Mouse (Mus musculus) hindbrain, postnatal 0 days (tissue): ENCODE measurements around the gene Olfr1279. TPM values are rescaled to one million over a fixed set of nuclear protein-coding genes. Genes with fewer than 3 reads are reported as not detected.

Source experiments
- ATAC-seq: fragments of 200-750 bp; cut with Nextera tagmentation; 2 replicates; pipeline ENCODE4 v1.8.0; 2017; ENCODE audit warnings: mild to moderate bottlenecking, moderate TSS enrichment, moderate library complexity
- DNase-seq: peaks from one replicate; pipeline ENCODE4 v3.0.0-alpha.2; 2015; ENCODE audit warnings: low spot score
- H3K27ac ChIP-seq: fragments of 300-500 bp; sonication (generic); 2 replicates; pipeline ENCODE4 v1.5.1; 2014; ENCODE audit warnings: mild to moderate bottlenecking
- H3K27me3 ChIP-seq: fragments of 300-500 bp; sonication (generic); 2 replicates; pipeline ENCODE4 v1.6.1; 2014; ENCODE audit warnings: low read length, mixed read lengths; ENCODE audit not compliant: insufficient read depth
- H3K36me3 ChIP-seq: fragments of 300-500 bp; sonication (generic); 2 replicates; pipeline ENCODE4 v1.6.1; 2014; ENCODE audit warnings: low read length, mixed read lengths; ENCODE audit not compliant: insufficient read depth
- H3K4me1 ChIP-seq: fragments of 300-500 bp; sonication (generic); 2 replicates; pipeline ENCODE4 v1.6.1; 2014; ENCODE audit warnings: antibody characterized with exemption, low read length, mixed read lengths; ENCODE audit not compliant: insufficient read depth
- H3K4me2 ChIP-seq: fragments of 300-500 bp; sonication (generic); 2 replicates; pipeline ENCODE4 v1.6.1; 2014; ENCODE audit warnings: low read depth, mild to moderate bottlenecking, low read length, moderate library complexity, mixed read lengths
- H3K4me3 ChIP-seq: fragments of 300-500 bp; sonication (generic); 2 replicates; pipeline ENCODE4 v1.5.1; 2014; ENCODE audit warnings: low read length
- H3K9ac ChIP-seq: fragments of 300-500 bp; sonication (generic); replicated peaks from 2 replicates; pipeline ENCODE4 v1.6.1; 2014; ENCODE audit warnings: mild to moderate bottlenecking, low read length, moderate library complexity, mixed read lengths
- H3K9me3 ChIP-seq: fragments of 300-500 bp; sonication (generic); 2 replicates; pipeline ENCODE4 v1.6.1; 2016; ENCODE audit warnings: low read length, mixed read lengths
- CTCF ChIP-seq: IDR thresholded peaks from 2 replicates; pipeline ENCODE4 v1.5.1; 2016; ENCODE audit warnings: antibody characterized with exemption, control low read depth, low read depth
- WGBS: fragments of 180-500 bp; shearing (Covaris S2); extraction: QIAGEN DNeasy Blood & Tissue Kit; methylation state at CpG from one replicate; pipeline ENCODE4 v1.1.7; 2014; 5-methylcytosine and 5-hydroxymethylcytosine counted together
- polyA plus RNA-seq: library from polyadenylated mRNA; unstranded; fragments of >200 nt; fragmentation: Nextera tagmentation; extraction: Ambion mirVana; gene quantifications from 2 replicates; pipeline ENCODE4 v1.2.1, GENCODE M21; 2015
- total RNA-seq: library from RNA; depleted of rRNA; stranded (reverse); fragments of >200 nt; gene quantifications from 2 replicates; pipeline ENCODE4 v1.2.3, GENCODE M21; 2014; rRNA removed

The Olfr1279 gene
- total and polyA plus RNA-seq, 2 experiments from 2014 or later, result not detected

DNA sequence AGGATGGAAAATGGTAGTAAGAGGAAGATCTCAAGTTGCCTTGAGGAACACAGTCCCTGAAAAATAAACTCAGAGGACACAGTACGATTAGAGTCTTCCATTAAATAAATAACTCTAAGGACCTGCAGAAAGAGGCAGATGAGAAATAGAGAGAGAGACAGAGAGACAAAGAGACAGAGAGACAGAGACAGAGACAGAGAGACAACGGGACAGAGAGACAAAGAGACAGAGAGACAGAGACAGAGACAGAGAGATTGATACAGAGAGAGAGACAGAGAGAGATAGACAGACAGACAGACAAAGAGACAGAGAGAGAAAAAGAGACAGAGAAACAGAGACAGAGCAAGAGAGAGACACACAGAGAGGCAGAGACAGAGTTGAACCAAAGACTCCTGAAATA, 35.5 kb downstream of the Olfr1279 start, which contains the start of gene Olfr1282:
TSS of gene Olfr1282 (minus strand) at position 101 of the 400 bp plus-strand sequence.
- no peak for ATAC-seq
- WGBS, result 70% methylated on average over 2 of the region's 2 CpGs
- Histone ChIP-seq H3K4me3 (no peak within 1 kb of the TSS), H3K9me3 (no peaks in the 10 kb centered on the region), H3K4me1 (no peaks in the 10 kb centered on the region), H3K27ac (no peak within 1 kb of the TSS), H3K36me3 (no peaks in the 10 kb centered on the region), H3K9ac (no peak within 1 kb of the TSS), H3K27me3 (no peaks in the 10 kb centered on the region), H3K4me2 (no peak within 1 kb of the TSS)
- no peak for DNase-seq
- TF ChIP-seq CTCF, result no peak

Other genes starting within 250 kb of the Olfr1279 start
- gene Gm13941, start 194.7 kb upstream of the Olfr1279 start, total RNA-seq, result not detected in 2 replicates
- gene Gm13941, start 194.7 kb upstream of the Olfr1279 start, polyA plus RNA-seq, result not detected in 2 replicates
- gene Gm15130, start 147.7 kb upstream of the Olfr1279 start, total RNA-seq, result not detected in 2 replicates
- gene Gm15130, start 147.7 kb upstream of the Olfr1279 start, polyA plus RNA-seq, result not detected in 2 replicates
- not detected in 2 replicates for gene 4930430A15Rik, start 71.0 kb upstream of the Olfr1279 start, total RNA-seq
- gene 4930430A15Rik, start 71.0 kb upstream of the Olfr1279 start, polyA plus RNA-seq, result not detected in 2 replicates
- not detected in 2 replicates for gene Olfr1275, start 65.3 kb upstream of the Olfr1279 start, total RNA-seq
- gene Olfr1275, start 65.3 kb upstream of the Olfr1279 start, polyA plus RNA-seq, result not detected in 2 replicates
- not detected in 2 replicates for gene Olfr1276, start 46.1 kb upstream of the Olfr1279 start, total RNA-seq
- gene Olfr1276, start 46.1 kb upstream of the Olfr1279 start, polyA plus RNA-seq, result not detected in 2 replicates
- gene Olfr1277, start 26.5 kb upstream of the Olfr1279 start, total RNA-seq, result not detected in 2 replicates
- not detected in 2 replicates for gene Olfr1277, start 26.5 kb upstream of the Olfr1279 start, polyA plus RNA-seq
- not detected in 2 replicates for gene Olfr1278, start 10.5 kb upstream of the Olfr1279 start, total RNA-seq
- not detected in 2 replicates for gene Olfr1278, start 10.5 kb upstream of the Olfr1279 start, polyA plus RNA-seq
- gene Olfr1280, start 13.4 kb downstream of the Olfr1279 start, total RNA-seq, result not detected in 2 replicates
- gene Olfr1280, start 13.4 kb downstream of the Olfr1279 start, polyA plus RNA-seq, result not detected in 2 replicates
- not detected in 2 replicates for gene Olfr1281, start 25.9 kb downstream of the Olfr1279 start, total RNA-seq
- gene Olfr1281, start 25.9 kb downstream of the Olfr1279 start, polyA plus RNA-seq, result not detected in 2 replicates
- not detected in 2 replicates for gene Olfr1282, start 35.4 kb downstream of the Olfr1279 start, total RNA-seq
- not detected in 2 replicates for gene Olfr1282, start 35.4 kb downstream of the Olfr1279 start, polyA plus RNA-seq
- gene Olfr1283, start 66.2 kb downstream of the Olfr1279 start, total RNA-seq, result not detected in 2 replicates
- gene Olfr1283, start 66.2 kb downstream of the Olfr1279 start, polyA plus RNA-seq, result not detected in 2 replicates
- gene Olfr1284, start 74.9 kb downstream of the Olfr1279 start, total RNA-seq, result not detected in 2 replicates
- gene Olfr1284, start 74.9 kb downstream of the Olfr1279 start, polyA plus RNA-seq, result not detected in 2 replicates
- gene Olfr1286, start 122.5 kb downstream of the Olfr1279 start, total RNA-seq, result not detected in 2 replicates
- gene Olfr1286, start 122.5 kb downstream of the Olfr1279 start, polyA plus RNA-seq, result not detected in 2 replicates
- not detected in 2 replicates for gene Olfr1287, start 148.5 kb downstream of the Olfr1279 start, total RNA-seq
- gene Olfr1287, start 148.5 kb downstream of the Olfr1279 start, polyA plus RNA-seq, result not detected in 2 replicates
- not detected in 2 replicates for gene Olfr1288, start 173.5 kb downstream of the Olfr1279 start, total RNA-seq
- gene Olfr1288, start 173.5 kb downstream of the Olfr1279 start, polyA plus RNA-seq, result not detected in 2 replicates
- gene Olfr1289, start 180.2 kb downstream of the Olfr1279 start, total RNA-seq, result not detected in 2 replicates
- gene Olfr1289, start 180.2 kb downstream of the Olfr1279 start, polyA plus RNA-seq, result not detected in 2 replicates
- not detected in 2 replicates for gene Olfr1290, start 193.2 kb downstream of the Olfr1279 start, total RNA-seq
- gene Olfr1290, start 193.2 kb downstream of the Olfr1279 start, polyA plus RNA-seq, result not detected in 2 replicates
- gene Olfr1291-ps1, start 196.5 kb downstream of the Olfr1279 start, total RNA-seq, result not detected in 2 replicates
- gene Olfr1291-ps1, start 196.5 kb downstream of the Olfr1279 start, polyA plus RNA-seq, result not detected in 2 replicates
- not detected in 2 replicates for gene Olfr1293-ps, start 224.6 kb downstream of the Olfr1279 start, total RNA-seq
- gene Olfr1293-ps, start 224.6 kb downstream of the Olfr1279 start, polyA plus RNA-seq, result not detected in 2 replicates
- not detected in 2 replicates for gene Olfr1294, start 239.7 kb downstream of the Olfr1279 start, total RNA-seq
- gene Olfr1294, start 239.7 kb downstream of the Olfr1279 start, polyA plus RNA-seq, result not detected in 2 replicates